Mouse (Mus musculus) thymus, postnatal 10 days (tissue): ENCODE results near the gene 2310039H08Rik.
A peak's percentile ranks its signal among the peaks of the same experiment; 100 is the strongest.

Experiments
- DNase-seq, 2 experiments: peaks; one replicate each; pipeline ENCODE4 v3.0.0; 2021; ENCODE audit warnings: low spot score in 2 of 2

The 2310039H08Rik gene

GRCm38 (mm10) chr17:46772404-46773277 is at the start of gene 2310039H08Rik:
TSS of gene 2310039H08Rik (plus strand) at chr17:46772635.
- DNase-seq: peak; percentile 75

- DNase-seq: no peak
These were observed 47.9 kb upstream of the 2310039H08Rik start for GRCm38 (mm10) chr17:46724477-46725084.

GRCm38 (mm10) chr17:46725273-46725672 is 47.2 kb upstream of the 2310039H08Rik start:
- DNase-seq: peak; percentile 58 to 64

- DNase-seq: no peak
These were observed 46.4 kb upstream of the 2310039H08Rik start for GRCm38 (mm10) chr17:46725731-46726645.

GRCm38 (mm10) chr17:46727271-46727670 is 45.2 kb upstream of the 2310039H08Rik start:
- no peak for DNase-seq

- no peak for DNase-seq
These were observed 44.4 kb upstream of the 2310039H08Rik start for GRCm38 (mm10) chr17:46728021-46728420.

GRCm38 (mm10) chr17:46728496-46728895 is 43.9 kb upstream of the 2310039H08Rik start:
- no peak for DNase-seq

- no peak for DNase-seq
These were observed 43.5 kb upstream of the 2310039H08Rik start, which contains the start of gene Gnmt for GRCm38 (mm10) chr17:46728904-46729318. TSS of gene Gnmt (minus strand) at chr17:46729168.

- no peak for DNase-seq
These were observed 38.4 kb upstream of the 2310039H08Rik start for GRCm38 (mm10) chr17:46734055-46734454.

- DNase-seq: no peak
These were observed 37.1 kb upstream of the 2310039H08Rik start for GRCm38 (mm10) chr17:46735287-46735686.

GRCm38 (mm10) chr17:46736160-46736559 is 36.3 kb upstream of the 2310039H08Rik start:
- peak in 1 of 2 experiments; percentile 62 for DNase-seq

- DNase-seq: no peak
These were observed 31.1 kb upstream of the 2310039H08Rik start for GRCm38 (mm10) chr17:46741305-46741704.

- no peak for DNase-seq
These were observed 29.4 kb upstream of the 2310039H08Rik start for GRCm38 (mm10) chr17:46742986-46743385.

GRCm38 (mm10) chr17:46745506-46745905 is 26.9 kb upstream of the 2310039H08Rik start:
- no peak for DNase-seq

GRCm38 (mm10) chr17:46747234-46747633 is 25.2 kb upstream of the 2310039H08Rik start:
- DNase-seq: no peak

- no peak for DNase-seq
These were observed 24.6 kb upstream of the 2310039H08Rik start for GRCm38 (mm10) chr17:46747806-46748205.

GRCm38 (mm10) chr17:46749282-46749681 is 23.2 kb upstream of the 2310039H08Rik start:
- no peak for DNase-seq

GRCm38 (mm10) chr17:46750580-46750979 is 21.9 kb upstream of the 2310039H08Rik start:
- DNase-seq: no peak

- no peak for DNase-seq
These were observed 21.2 kb upstream of the 2310039H08Rik start for GRCm38 (mm10) chr17:46751056-46751793.

GRCm38 (mm10) chr17:46751794-46752556 is 20.5 kb upstream of the 2310039H08Rik start, which contains the start of gene Cnpy3:
TSS of gene Cnpy3 (minus strand) at chr17:46752214.
- peak; percentile 96 to 98 for DNase-seq
